Mouse (Mus musculus): ENCODE data around the gene Ins1. TPM values are rescaled to one million over a fixed set of nuclear protein-coding genes. Genes with fewer than 3 reads are reported as not detected.

The Ins1 gene
- polyA plus RNA-seq (2012; rRNA removed), result not detected in 2 replicates

DNA sequence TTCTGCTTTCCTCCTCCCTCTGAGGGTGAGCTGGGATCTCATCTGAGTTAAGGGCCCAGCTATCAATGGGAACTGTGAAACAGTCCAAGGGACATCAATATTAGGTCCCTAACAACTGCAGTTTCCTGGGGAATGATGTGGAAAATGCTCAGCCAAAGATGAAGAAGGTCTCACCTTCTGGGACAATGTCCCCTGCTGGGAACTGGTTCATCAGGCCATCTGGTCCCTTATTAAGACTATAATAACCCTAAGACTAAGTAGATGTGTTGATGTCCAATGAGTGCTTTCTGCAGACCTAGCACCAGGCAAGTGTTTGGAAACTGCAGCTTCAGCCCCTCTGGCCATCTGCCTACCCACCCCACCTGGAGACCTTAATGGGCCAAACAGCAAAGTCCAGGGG, at the start of gene Ins1:
Gene Ins1 (plus strand): TSS at position 301 of the 400 bp plus-strand sequence.

Data from ovary, adult 2 months (tissue).